Mouse (Mus musculus) ES-E14 (cell line): ENCODE measurements around the gene Vpreb2.

Experiments used
- CHD2 ChIP-seq: IDR thresholded peaks from 2 replicates; pipeline ENCODE4 v1.6.1; 2014; ENCODE audit warnings: mild to moderate bottlenecking, low read depth, low read length, inconsistent platforms
- HCFC1 ChIP-seq: IDR thresholded peaks from 2 replicates; pipeline ENCODE4 v1.6.1; 2012; ENCODE audit warnings: low read length, inconsistent platforms, borderline replicate concordance; ENCODE audit not compliant: insufficient read depth
- MAFK ChIP-seq: IDR thresholded peaks from 2 replicates; pipeline ENCODE4 v1.6.1; 2014; ENCODE audit warnings: mild to moderate bottlenecking, low read depth, low read length, inconsistent platforms; ENCODE audit not compliant: insufficient read depth
- ZC3H11A ChIP-seq: IDR thresholded peaks from 2 replicates; pipeline ENCODE4 v1.6.1; 2012; ENCODE audit warnings: low read depth, mild to moderate bottlenecking, inconsistent platforms, low read length, borderline replicate concordance
- ZNF384 ChIP-seq: IDR thresholded peaks from 2 replicates; pipeline ENCODE4 v1.6.1; 2012; ENCODE audit warnings: low read depth, low read length, inconsistent platforms

DNA sequence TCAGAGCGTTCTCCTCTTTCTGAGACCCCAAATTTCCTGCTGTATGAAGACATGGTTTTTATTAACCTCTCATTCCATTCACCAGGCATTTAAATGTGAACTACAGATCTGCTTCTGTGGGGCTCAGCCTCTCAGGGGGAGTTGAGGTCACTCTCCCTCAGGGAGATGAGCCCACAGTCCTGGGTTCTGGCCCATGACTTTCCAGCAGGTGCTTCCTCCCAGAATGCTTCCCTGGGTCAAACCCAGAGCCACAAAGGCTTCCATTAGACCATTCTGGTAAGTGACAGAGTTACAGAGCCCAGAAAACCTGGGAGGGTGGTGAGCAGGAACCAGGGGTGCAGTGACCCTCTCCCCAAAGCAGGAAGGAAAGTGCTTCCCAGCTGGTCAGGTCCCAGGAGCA lies at the start of gene Vpreb2:
- TF ChIP-seq HCFC1 (no peak), MAFK (no peak), ZC3H11A (no peak), ZNF384 (no peak), CHD2 (no peak)
